Mouse (Mus musculus) large intestine, adult 2 months (tissue): Measurements from ENCODE around the gene Ascc2. TPM values are rescaled to one million over a fixed set of nuclear protein-coding genes. Genes with fewer than 3 reads are reported as not detected.
"Not testable (repeated sequence)": the region's sequence is repeated elsewhere in the genome, so short reads cannot be mapped to it uniquely, and the experiment has no call there.

Experiments
- DNase-seq: peaks from one replicate; pipeline ENCODE4 v3.0.0-alpha.2; 2012; ENCODE audit warnings: low read depth, low spot score
- WGBS: fragments of 180-500 bp; shearing (Covaris S2); methylation state at CpG from one replicate; pipeline ENCODE4 v1.1.7; 2018; 5-methylcytosine and 5-hydroxymethylcytosine counted together
- polyA plus RNA-seq: library from polyadenylated mRNA; depleted of rRNA; stranded (reverse); fragments of >200 nt; gene quantifications from 2 replicates; pipeline ENCODE4 v1.2.3, GENCODE M21; 2012

Ascc2 gene
- polyA plus RNA-seq, 1 experiment: 16.8 TPM

DNA sequence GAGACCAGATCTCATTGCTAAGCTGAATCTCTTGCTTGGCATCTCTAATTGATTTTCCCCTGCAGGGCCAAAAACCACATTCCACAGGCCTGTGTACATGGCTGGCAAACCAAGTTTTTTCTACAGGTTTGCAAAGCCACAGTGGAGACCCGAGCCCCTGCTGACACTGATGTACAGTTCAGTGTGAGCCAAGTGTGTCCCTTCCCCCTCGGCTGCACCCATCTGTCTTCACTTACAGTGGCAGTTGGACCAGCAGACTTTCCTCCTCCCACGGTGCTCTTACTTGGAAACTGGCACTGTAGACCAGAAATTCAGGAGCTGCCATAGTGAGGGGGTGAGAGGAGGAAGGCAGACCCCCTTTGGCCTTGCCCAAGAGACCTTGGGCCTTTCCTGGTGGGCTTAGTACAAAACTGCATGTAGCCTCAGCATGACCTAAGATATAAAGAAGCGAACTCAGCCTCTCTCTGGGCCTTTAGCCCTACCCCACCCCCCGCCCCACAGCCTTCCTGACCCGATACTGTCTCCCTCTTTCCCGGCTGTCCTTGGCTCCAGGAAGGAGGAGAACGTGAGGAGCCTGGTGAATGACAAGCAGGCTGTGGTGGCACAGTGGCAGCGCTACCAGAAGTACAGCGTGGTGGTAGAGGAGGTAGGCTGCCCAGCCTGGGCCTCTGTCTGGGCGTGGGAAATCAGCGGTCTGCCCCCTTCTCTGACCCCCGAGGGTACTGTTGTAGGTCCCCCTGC, 41.3 kb downstream of the Ascc2 start:
- WGBS: 82% methylated on average over 13 of the region's 13 CpGs
- DNase-seq: no peak

DNA sequence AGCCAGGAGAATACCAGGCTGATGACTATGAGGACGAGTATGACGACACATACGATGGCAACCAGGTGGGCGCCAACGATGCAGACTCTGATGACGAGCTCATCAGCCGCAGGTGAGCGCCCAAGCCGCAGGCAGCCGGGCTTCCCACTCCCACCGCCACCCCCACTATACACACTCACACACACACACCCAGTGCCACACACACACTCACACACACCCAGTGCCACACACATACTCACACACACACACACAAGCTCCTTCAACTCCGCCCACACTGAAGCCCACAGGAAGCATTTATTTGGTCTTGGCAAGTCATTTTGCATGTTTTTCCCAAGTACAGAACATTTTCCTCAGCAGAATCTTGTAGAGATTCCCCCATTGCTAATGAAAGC, 41.9 kb downstream of the Ascc2 start:
- no peak for DNase-seq
- WGBS: 92% methylated on average over 12 of the region's 12 CpGs

DNA sequence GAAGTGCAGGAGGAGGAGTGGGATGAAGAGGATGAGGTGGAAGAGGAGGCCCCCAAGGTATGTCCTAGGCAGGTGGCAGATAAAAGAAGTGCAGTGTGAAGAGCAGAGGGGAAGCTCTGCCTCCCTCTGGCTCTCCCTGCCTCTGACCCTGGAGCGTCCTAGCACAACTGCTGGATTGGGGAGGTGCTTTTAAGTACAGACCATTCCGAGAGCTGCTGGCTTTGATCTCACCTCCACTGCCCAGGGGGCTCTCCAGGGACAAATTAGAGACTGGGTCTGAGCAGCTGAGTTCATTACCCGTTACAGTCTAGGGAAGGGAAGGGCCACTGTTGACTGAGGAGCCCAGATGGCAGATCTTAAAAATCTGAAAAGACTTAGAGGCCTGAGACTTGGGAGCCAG, 42.6 kb downstream of the Ascc2 start:
- no peak for DNase-seq
- WGBS: 81% methylated on average over 3 of the region's 3 CpGs

DNA sequence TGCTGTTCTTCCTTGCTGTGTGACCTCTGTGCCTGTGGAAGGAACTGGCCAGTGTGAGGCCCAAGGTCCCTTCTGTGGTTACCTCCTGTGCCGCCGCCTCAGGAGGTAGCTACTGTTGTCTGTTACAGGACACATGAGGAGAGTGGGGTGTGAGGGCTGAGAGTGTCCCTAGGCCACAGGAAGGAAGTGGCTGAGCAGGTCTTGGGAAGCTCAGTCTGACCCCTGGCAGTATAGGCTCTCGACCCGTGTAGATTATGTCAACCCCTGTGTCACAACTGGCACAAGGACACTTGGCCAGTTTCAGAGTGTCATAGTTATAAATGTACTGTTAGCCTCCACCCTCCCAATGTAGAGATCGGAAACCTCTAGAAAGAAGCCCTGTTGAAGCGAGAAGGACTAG, 46.0 kb downstream of the Ascc2 start:
- no peak for DNase-seq
- WGBS: 79% methylated on average over 6 of the region's 6 CpGs

DNA sequence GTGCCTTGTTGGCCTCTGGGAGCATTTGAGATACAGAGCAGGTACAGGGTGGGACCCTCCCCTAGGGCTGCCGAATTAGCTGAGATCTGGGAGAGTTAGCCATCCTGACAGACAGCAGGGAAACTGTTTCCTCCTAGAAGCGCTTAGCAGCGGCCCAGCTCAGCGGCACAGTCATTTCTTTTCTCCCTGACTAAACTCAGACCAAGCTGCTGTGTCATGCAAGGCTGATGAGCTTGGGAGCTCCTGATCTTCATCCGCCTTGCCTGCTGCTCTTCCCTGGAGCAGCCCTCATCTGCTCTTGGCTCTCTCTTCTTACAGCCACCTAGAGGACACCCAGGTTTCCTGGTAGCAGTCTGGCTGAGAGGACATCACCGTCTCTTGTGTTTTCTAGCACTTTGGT, 46.6 kb downstream of the Ascc2 start:
- WGBS: 54% methylated on average over 6 of the region's 6 CpGs
- DNase-seq: no peak

DNA sequence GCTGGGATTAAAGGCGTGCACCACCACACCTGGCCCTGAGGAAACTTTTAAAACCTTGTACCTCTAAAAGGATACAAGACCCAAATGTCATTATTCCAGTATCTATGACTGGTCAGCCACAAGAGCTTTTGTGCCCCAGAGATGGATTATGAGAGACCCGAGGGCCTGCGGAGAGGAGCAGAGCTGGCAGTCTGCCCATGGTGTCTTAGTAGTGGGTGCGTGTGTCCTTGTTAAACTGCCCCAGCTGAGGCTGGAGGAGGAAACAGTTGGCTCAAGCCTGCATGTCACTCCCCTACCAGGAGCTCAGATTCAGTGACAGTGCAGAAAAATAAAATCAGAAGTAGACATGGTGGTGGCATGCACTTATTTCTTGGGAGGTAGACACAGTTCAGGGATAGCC, 47.5 kb downstream of the Ascc2 start:
- no peak for DNase-seq
- 27% methylated on average over 4 of the region's 4 CpGs for WGBS

DNA sequence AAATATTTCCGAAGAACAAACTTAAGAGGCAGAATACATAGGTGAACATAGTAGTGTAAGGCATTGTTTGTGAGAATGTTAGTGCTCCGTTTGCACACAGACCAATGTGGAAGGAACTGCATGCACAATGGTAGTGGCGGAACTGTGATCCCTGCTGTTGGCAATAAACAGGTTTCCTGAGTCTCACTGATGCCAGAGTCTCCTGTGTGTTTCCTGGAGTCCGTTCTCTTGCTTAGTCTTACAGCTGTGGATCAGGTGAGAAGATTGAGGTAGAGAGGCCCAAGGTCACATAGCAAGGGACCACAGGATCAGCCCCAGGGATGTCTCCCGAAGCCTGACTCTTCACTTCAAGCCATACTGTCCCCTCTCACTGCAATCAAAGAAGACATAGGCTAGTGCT, 48.0 kb downstream of the Ascc2 start:
- WGBS: 48% methylated on average over 5 of the region's 5 CpGs
- no peak for DNase-seq

DNA sequence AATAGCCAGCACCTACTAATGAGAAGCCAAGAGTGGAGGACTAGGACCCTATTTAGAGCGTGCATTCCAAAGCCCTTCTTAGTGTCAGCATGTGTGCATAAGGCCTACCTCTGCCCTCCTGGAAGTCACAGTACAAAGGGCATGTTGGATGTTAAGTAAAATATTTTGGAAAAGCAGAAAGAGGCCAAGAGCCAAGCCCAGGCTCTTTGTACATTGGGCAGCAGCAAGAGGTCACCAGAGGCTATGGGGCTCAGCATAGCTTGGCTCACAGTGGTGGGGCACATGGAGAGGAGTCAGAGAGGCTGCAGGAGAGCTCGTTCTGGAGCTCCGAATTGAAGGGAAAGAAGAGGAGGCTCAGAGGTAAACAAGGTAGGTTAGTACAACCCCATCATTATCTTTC, 49.5 kb downstream of the Ascc2 start:
- 33% methylated on average over 3 of the region's 3 CpGs for WGBS
- no peak for DNase-seq

DNA sequence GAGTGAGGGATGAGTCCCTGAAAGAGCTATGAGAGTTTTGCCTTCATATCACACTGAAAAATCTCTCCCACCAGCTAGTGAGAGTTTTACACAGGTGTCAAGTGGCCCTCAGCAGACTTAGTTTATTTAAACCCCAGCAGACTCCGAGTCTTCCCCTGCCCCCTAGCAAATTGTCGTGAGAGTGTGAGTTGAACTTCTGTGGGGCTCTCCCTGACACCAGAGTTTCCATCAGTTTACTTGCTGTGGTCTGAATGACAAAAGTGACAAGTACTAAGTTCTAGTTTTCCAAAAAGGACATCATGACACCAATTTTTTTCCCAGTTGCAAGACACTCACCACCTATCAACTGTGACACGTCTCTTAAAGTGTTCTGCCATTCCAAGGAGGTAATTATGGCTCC, 50.3 kb downstream of the Ascc2 start:
- DNase-seq: no peak
- 28% methylated on average over 3 of the region's 3 CpGs for WGBS

DNA sequence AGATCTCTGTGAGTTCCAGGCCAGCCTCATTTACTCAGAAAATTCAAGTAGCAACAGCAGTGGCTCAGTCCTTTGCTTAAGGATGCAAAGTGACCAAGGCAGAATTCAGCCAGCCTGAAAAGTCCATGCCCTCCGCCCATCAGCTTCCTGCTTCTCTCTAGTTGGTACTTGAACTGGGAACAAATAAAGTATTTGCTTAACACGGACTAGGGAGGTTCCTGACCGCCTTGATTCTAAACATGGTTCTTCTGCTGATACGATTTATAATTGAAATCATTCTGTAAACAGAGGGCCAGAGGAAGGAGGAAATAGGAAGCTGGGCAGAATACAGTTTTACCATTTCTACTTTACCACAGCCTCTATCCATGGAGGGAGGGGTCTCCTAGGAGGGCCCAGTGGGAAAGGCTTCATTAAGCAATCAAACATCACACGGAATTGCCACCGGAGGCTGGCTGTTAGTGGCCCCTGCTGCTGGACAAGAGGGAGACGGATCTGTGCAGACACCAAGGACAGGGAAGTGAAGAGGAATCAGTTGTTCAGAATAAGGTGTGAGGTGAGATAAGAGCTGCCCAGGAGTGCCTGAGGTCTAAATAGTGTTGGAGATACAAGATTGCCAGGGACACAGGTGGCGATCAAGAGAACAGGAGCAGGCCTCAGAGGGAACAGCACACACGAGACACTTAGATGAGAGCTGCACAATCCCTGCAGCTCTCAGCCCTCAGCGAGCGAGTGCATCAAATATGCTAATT, 51.3 kb downstream of the Ascc2 start:
- WGBS: 24% methylated on average over 11 of the region's 11 CpGs
- DNase-seq: no peak

DNA sequence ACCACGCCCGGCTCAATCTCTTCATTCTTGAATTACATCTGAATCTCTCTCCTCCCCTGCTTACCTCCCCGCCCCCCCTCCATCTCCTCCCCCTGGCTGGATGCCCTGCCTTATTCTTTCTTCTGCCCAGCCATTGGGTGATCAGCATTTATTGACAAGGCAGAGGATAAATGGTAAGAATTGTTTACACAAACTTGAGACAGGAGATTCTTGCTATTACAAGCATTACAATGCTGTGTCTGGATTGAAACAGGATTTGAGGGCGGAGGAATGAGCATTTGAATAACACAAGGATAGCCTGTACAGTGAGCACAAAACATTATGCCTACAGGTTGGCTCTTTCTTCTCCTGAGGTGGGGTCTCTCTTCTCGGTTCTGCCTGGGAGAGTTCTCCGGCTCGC, 52.8 kb downstream of the Ascc2 start:
- 80% methylated on average over 7 of the region's 7 CpGs for WGBS
- no peak for DNase-seq

DNA sequence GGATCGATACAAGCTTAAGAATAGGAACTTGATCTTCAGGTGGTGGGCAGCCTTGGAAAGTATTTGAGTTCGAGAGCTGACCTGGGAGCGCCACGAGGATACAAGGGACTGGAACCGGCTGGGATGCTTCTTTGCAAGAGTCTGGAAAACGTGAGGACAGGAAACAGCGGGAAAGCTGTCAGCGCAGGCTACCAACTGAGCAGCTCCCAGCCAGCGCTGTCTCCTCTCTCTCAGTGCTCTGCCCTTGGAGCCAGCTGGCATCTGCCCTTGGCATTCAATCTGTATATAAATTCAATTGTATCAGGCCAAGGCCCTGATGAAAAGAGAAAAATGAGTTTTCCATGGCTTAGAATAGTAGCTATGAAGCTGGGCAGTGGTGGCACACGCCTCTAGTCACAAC, 53.7 kb downstream of the Ascc2 start:
- WGBS: 75% methylated on average over 10 of the region's 10 CpGs
- no peak for DNase-seq

DNA sequence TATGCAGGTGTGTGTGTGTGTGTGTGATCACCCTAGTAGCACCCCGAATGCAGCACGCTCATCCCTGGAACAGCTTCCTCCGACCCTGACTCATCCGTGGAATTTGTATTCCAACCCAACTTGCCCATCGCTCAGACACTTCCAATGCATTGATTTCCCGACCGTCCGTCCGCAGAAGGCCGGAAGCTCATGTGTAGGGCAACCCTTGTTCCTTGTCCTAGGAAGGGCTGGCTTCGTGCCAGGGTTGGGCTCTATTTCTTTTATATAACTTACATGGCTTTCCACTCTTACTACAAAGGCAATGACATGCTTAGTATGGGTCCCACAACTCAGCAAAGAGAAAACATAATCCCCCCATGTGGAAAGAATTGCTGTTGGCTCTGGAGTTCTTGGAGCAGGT, 54.6 kb downstream of the Ascc2 start:
- 64% methylated on average over 11 of the region's 11 CpGs for WGBS

DNA sequence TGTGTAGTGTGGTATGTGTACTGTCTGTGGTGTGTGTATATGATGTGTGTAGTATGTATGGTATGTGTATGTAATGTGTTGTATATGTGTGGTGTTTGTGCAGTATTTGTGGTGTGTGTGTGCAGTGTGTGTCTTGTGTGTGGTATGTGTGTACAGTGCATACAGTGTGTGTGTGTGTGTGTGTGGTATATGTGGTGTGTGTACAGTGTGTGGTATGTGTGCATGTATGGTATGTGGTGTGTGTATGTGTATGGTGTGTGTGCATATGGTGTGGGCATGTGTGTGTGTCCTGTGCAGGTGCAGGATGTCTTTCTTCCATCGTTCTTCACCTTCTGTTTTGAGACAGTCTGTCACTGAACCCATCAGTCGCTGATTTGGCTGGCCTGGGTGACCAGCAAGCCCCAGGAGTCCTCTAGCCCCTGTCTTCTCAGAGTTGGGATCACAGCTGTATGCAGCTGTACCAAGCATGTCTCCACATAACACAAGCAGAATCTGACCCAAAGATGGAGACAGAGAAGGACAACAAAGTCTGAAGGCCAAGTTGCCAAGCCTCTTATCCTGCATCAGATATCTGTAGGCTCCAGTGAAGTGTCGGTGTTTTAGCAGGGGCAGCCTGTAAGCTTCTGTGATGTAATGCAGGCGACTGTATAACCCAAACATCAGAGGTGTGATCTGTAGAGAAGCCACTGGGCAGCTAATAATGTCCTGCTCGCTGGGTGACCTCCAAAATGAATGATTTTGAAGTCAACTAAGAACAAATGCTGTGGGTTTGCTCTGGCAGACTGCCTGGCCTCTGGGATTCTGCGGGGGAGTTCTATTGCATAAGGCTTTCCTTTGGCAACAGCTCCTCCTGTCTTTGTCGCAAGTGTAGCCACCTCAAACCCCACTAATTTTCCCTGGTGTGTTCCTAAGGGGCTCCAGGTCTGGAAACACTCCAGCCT, 59.8 kb downstream of the Ascc2 start:
- WGBS: 32% methylated on average over 7 of the region's 7 CpGs
- no peak for DNase-seq

More for the DNA sequence above, 54.6 kb downstream of the Ascc2 start:
- DNase-seq: no peak

DNA sequence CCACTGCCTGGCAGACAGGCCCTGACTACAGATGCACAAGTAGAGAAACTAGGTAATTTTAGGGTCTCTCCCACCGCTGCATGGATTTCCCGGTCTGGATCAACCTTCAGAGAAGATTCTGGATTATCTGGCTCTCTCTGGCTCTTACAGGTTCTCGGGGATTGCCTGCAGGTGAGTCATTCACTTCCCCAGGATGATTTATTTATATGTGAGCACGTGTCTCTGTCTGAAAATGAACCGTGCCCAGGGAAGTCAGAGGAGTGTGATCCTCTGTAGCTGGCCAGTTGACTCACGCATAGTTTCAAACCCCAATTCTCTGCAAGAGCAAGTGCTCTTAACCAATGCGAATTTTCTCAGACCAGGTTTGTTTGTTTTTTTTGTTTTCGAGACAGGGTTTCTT, 63.2 kb downstream of the Ascc2 start:
- WGBS: 33% methylated on average over 8 of the region's 8 CpGs
- DNase-seq: peak; percentile 47

DNA sequence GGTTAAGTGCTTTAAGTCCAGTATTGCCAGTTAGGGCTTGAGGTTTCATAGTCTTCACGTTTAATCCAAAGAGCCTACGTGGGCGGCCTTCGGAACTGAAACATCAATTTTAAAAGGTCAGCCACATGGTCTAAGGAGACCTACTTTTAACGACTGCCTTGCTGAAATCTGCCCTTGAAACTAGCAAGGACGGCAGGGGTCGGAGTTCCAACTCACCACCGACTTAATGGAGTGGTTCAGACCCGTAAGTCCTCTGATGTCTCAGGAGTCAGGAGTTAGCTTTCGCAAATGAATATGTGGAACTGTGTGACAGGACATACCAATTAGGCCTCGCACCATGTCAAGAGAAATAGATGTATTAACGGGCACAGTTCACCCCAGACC, 66.1 kb downstream of the Ascc2 start:
- 1% methylated on average over 12 of the region's 12 CpGs for WGBS
- DNase-seq: no peak

DNA sequence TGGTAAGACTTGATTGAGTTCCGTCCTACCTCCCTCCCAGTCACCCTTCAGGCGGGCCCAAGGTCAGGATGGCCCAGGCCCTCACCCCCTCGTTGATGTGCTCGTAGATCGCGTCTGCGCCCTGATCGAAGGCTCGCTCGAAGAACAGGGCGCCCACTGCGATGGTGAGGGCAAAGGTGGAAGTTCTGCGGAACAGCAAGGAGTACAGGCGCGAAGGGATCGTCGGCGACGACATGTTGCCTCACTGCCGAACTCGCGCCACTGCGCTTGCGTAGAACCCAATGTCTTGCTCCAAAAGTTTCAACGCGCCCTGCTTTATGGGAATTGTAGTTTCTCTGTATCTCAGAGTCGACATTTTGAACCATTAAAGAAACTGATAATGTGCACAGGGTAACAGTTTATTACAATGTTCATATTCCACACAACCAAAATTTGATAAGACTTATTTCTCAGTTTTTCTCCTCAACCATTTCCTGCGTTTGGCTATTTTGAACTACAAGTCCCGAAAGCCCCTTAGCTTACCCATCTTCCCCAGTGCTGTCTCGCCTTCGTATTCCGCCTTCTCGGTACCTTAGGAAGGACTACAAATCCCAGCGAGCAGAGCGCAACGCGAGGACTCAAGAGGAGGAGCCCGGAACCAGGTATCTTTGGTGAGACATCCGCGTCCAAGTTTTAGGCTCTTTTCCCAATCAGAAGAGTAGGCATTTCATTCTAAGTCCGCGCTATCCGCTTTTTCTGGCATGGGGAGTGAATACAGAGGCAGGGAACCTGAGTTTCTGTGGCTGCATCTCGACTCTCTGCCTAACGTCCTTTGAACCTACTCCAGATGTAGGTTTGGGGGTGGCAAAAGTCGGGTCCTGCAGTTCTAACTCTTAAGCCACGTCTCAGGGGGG, 66.8 kb downstream of the Ascc2 start, which contains the start of the genes Uqcr10 and Zmat5:
Gene Uqcr10 (minus strand): TSS at position 271 of the 893 bp plus-strand sequence.
Gene Zmat5 (plus strand): TSS at position 607 of the 893 bp plus-strand sequence.
- peak; percentile 90 for DNase-seq
- under 1% methylated on average over 47 of the region's 47 CpGs for WGBS

DNA sequence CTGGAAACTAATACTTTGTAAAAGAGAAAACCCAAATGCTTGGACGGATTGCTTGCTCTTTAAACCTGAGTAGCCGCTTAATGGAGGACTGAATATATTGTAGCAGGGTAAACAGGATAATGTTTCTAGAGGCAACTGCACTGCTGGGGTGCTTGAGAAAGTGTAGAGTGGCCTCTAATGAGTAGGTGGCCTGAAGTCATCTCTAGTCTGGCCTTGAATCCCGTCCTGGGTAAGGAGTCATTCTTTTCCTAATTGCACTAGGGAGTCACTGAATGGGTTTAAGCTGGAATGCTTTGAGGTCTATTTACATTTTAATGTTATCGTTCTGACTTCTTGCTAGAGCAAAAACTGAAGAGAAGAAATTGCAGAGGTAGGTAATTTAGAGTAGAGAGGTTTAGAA, 67.6 kb downstream of the Ascc2 start:
- no peak for DNase-seq
- 4% methylated on average over 4 of the region's 4 CpGs for WGBS

DNA sequence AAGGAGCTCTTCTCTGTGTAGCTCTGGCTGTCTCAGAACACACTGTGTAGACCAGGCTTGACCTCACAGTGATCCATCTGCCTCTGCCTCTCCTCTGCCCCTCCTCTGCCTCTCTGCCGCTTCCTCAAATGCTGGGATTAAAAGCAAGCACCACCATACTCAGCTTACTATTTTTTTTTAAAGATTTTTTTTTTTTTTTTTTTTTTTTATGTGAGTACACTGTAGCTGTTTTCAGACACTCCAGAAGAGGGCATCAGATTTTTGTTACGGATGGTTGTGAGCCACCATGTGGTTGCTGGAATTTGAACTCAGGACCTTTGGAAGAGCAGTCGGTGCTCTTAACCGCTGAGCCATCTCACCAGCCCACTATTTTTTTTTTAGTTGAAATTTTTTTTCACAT, 72.6 kb downstream of the Ascc2 start:
- 77% methylated on average over 4 of the region's 4 CpGs for WGBS
- DNase-seq: not testable (repeated sequence)
